Mouse (Mus musculus) liver, adult (tissue): ENCODE results near the gene Mrpl38.

ENCODE experiments used
- GATA4 ChIP-seq: IDR thresholded peaks from 2 replicates; pipeline ENCODE4 v1.6.1; 2014; ENCODE audit warnings: mild to moderate bottlenecking, low read length; ENCODE audit not compliant: insufficient replicate concordance

Mrpl38 gene

DNA sequence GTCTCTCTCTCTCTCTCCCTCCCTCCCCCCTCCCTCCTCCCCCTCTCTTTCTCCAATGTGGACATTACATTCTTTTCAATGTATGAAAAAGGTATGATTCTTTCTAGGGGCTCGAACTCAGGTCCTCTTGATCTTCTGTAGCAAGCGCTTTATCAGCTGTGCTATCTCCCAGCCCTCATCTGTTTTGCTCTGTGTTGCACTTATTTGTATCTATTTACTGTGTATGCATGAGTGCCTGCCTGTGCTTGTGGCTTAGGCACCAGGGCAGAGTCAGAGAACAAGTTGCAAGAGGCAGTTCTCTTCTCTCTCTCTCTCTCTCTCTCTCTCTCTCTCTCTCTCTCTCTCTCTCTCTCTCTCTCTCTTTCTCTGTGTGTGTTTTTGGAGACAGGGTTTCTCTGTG lies 33.6 kb downstream of the Mrpl38 start:
- no peak for TF ChIP-seq GATA4

- TF ChIP-seq GATA4: no peak; the same call in 1 of the 2 replicates
These were observed 34.5 kb downstream of the Mrpl38 start for GRCm38 (mm10) chr11:116104006-116104646.

GRCm38 (mm10) chr11:116103572-116103971 lies 35.1 kb downstream of the Mrpl38 start:
- no peak for TF ChIP-seq GATA4

DNA sequence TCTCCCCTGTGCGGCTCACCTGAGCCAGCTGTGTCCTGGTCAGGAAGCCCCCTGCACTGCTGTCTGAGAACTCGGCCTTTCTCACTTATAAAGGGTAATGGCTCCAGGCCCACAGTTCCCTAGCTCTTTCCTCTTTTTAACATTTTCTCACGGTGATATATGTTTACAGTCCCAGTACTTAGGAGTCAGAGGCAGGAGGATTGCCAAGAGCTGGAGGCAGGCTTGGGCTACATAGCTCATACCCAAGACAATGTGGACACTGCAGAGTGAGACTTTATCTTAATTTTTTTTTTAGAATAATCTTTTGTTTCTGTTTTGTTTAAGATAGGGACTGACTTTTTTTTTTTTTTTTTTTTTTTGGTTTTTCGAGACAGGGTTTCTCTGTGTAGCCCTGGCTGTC lies 36.2 kb downstream of the Mrpl38 start:
- no peak for TF ChIP-seq GATA4

DNA sequence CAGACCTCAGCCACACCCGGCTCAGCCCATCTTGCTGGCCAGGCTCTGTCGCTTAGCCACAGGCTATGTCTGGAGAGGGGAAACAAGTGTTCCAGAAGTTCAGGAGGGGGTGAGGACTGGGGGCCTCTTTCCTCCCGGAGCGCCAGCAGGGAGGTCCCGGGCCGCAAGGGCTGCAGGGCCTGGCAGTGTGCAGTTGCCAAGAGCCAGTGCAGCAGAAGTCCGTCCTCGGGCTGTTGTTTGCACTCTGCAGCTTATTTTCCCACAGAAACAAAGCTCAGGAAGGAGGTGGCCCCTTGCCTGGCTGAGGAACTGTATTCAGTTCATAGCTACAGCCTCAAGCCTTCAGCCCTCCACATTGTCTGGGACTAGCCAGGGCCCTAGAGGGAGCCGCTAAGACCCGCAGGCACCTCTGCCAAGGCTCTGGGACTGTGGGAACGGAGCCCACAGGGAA lies 36.7 kb downstream of the Mrpl38 start:
- no peak; the same call in 1 of the 2 replicates for TF ChIP-seq GATA4

DNA sequence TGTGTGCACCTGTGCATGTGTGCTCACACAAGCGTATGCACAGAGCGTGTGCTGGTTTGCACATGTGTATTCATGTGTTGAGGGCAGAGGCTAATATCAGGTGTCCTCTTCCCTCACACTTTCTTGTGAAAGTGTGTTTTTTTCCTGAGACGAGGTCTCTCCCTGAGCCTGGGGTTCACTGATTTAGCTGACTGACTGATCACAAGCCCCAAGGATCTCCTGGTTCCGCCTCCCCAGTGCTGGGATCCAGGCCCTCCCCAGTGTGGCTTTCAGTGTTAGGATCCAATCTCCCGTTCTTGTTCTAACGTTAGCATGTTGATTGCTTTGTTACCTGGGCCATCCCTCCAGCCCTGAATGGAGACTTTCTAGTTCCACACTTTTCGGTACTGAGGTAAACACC lies 37.8 kb downstream of the Mrpl38 start:
- TF ChIP-seq GATA4: no peak

- no peak for TF ChIP-seq GATA4
These were observed 38.3 kb downstream of the Mrpl38 start for GRCm38 (mm10) chr11:116100385-116100784.

DNA sequence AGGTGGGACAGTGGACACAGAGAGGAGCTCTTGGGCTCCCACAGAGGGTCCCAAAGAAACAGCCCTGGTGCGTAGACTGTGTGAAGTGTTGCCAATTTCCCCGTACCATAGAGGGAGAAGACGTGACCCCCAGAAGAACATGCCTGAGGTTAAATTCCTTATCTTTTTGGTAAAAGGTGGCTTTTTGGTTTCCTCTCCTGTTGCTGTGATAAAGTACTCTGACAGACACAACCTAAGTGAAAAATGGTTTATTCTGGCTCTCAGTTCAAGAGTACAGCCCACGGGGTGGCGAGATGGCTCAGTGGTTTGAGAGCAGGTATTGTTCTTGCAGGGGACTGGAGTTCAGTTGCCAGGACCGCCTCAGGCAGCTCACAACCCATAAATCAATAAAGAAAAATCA lies 39.2 kb downstream of the Mrpl38 start:
- no peak for TF ChIP-seq GATA4

DNA sequence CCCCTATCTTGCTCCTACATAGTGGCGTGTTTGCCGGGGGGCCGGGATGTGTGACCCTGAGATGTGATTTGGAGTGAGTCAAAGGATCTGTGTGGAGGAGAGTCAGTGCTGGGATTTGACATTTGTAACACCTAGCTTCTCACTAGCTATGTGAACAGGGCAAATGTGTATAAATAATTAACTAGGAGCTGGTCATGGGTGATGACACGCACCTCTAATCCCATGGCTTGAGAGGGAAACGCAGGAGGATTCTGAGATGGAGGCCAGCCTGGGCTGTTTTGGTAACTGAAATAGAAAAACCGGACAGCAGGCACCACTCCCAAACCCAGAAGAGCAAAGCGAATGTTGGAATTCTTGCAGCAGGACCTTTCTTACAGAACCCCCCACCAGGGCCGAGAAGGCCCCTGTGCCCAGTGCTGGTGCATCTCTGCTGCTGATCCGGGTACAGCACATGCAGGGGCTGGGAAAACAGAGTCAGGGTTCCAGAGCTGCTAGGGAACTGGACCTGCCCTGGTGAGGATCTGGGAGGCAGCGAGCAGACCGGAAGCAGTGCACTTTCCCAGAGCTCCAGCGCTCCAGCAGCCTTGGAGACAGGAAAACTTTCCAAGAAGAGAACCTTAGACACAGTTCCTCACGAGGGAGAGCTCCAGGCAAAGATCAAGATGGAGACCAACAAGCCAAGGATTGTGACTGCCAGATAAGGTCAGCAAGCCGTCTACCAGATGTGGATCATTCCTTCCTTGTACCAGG lies 39.8 kb downstream of the Mrpl38 start:
- TF ChIP-seq GATA4: no peak

DNA sequence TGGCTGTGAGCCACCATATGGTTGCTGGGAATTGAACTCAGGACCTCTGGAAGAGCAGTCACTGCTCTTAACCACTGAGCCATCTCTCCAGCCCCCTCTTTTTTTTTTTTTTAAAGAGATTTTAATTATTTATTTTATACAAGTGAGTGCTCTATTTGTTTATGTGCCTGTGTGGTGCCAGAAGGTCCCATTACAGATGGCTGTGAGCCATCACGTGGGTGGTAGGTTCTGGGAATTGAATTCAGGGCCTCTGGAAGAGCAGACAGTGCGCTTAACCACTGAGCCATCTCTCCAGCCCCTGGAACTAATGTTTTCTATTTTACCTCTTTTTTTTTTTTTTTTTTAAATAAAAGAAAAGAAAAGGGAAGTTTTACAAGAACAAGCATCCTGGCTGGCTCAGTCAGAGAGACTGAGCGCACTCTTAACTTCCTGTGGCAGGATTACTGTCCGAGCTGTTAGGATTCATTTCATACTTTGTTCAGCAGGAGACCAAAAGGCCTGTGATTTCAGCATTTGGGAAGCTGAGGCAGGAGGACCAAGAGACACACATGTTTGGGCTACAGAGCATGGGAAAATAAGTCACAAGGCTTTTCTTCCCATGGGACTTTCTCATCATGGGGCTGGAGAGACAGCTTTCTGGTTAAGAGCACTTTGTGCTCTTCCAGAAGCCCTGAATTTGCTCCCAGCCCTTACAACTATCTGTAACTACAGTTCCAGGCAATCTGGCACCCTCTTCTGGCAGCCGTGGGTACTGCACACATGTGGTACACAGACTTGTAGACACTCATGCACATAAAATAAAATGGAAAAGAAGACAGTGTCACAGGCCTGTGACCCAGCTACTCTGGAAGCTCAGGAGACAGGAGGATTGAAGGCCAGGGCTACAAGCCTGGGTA lies 42.2 kb downstream of the Mrpl38 start:
- no peak for TF ChIP-seq GATA4

- TF ChIP-seq GATA4: peak; percentile 83
These were observed 43.1 kb downstream of the Mrpl38 start for GRCm38 (mm10) chr11:116095573-116095972.

DNA sequence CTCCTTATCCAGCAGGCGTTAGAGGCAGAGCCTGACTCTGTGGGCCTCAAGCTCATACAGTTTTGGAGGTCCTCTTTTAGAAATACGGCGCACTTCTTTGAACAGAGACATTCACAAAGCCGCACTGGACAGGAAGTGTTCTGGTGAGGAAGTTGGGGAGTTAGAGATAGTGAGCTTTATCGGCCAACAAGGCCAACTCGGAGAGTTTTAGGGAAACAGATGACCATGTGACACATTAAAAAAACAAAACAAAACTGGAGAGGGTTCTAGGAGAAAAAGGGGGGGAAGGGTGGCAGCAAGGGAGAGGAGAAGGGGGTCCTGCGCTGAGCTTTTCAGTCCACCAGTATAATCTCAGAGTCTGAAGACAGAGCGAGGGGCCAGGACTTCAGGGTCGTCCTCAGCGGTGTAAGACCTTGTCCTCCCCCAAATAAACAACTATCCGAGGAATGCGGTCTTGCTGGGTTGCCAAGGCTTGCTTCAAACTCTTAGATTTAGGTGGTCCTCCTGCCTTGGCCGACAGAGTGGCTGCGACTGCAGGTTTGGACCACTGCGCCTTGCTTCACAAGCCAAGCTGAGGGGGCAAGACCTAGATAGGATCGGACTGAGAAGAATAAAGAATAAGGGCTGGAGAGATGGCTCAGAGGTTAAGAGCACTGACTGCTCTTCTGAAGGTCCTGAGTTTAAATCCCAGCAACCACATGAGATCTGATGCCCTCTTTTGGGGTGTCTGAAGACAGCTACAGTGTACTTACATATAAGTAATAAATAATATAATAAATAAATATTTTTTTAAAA lies 44.7 kb downstream of the Mrpl38 start:
- TF ChIP-seq GATA4: peak; percentile 85; the same call in 1 of the 2 replicates

- TF ChIP-seq GATA4: no peak
These were observed 47.1 kb downstream of the Mrpl38 start for GRCm38 (mm10) chr11:116091591-116091990.

- no peak for TF ChIP-seq GATA4
These were observed 49.1 kb downstream of the Mrpl38 start for GRCm38 (mm10) chr11:116089545-116089944.
